Mouse (Mus musculus): ENCODE results near the gene Pik3cb. TPM values are rescaled to one million over a fixed set of nuclear protein-coding genes. Genes with fewer than 3 reads are reported as not detected.

Pik3cb gene
- total and polyA plus RNA-seq, 3 experiments = 2.2 to 7.6 TPM; not detected in 1

- Histone ChIP-seq H3K4me3 (ENCODE audit: control insufficient read depth in 1 of 2, insufficient read depth in 1 of 2, low read depth in 2 of 2, low read length in 2 of 2) (no peak overlapping the region), H3K9me3 (replicated peaks; ENCODE audit: insufficient read depth, low read length) (no peaks in the 10 kb centered on the region), H3K36me3 (ENCODE audit: control insufficient read depth in 1 of 2, insufficient read depth in 2 of 2, low read length in 2 of 2) (peaks cover 0 to 3% of the 10 kb centered on the region in 2 experiments; a peak in 1 of 4 replicates), H3K27me3 (ENCODE audit: control insufficient read depth in 1 of 2, insufficient read depth in 2 of 2, low read length in 2 of 2) (no peaks in the 10 kb centered on the region), H3K27ac (ENCODE audit: control insufficient read depth, low read depth, low read length) (no peak overlapping the region), H3K9ac (ENCODE audit: control insufficient read depth, low read depth, low read length, poor library complexity, severe bottlenecking) (no peak overlapping the region), H3K79me2 (ENCODE audit: control insufficient read depth, insufficient read depth, low read length, poor library complexity) (no peaks in the 10 kb centered on the region), H3K4me1 (ENCODE audit: control insufficient read depth in 1 of 2, insufficient read depth in 2 of 2, low read length in 2 of 2) (no peaks in the 10 kb centered on the region)
- no peak for DNase-seq (ENCODE audit: low read depth, low spot score)
- TF ChIP-seq MEF2A (IDR thresholded peaks at IDR 0.05; ENCODE audit: extremely low read depth, insufficient replicate concordance, low read depth, low read length, poor library complexity, severe bottlenecking) = no peak
- no peak for TF ChIP-seq MAZ (IDR thresholded peaks at IDR 0.05; ENCODE audit: low read depth, low read length)
Measured at GRCm38 (mm10) chr9:99057751-99058150, 82.7 kb downstream of the Pik3cb start.

DNA sequence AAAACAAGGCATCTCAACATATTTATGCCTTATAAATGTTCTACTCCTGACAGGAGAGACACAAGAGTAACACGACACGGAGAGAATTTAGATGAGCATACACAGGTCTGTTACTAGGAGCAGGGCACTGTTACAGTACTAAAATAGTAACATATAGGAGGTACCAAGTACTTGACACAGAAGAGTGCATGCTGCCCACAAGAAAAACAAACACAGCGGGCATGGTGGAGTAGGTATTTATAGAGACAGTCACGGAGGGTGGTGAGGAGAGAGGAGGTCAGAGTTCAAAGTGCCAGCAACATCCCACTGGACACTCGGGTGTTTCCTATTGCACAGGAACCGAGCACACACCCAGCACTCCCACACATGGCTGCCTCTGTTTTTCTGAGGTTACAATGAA, 90.7 kb downstream of the Pik3cb start:
- Histone ChIP-seq H3K4me3 (ENCODE audit: control insufficient read depth in 1 of 2, insufficient read depth in 1 of 2, low read depth in 2 of 2, low read length in 2 of 2) (no peak overlapping the region), H3K27ac (ENCODE audit: control insufficient read depth, low read depth, low read length) (no peak overlapping the region), H3K79me2 (ENCODE audit: control insufficient read depth, insufficient read depth, low read length, poor library complexity) (no peaks in the 10 kb centered on the region), H3K9me3 (replicated peaks; ENCODE audit: insufficient read depth, low read length) (no peaks in the 10 kb centered on the region), H3K9ac (ENCODE audit: control insufficient read depth, low read depth, low read length, poor library complexity, severe bottlenecking) (no peak overlapping the region), H3K27me3 (ENCODE audit: control insufficient read depth in 1 of 2, insufficient read depth in 2 of 2, low read length in 2 of 2) (no peaks in the 10 kb centered on the region), H3K36me3 (ENCODE audit: control insufficient read depth in 1 of 2, insufficient read depth in 2 of 2, low read length in 2 of 2) (no peaks in the 10 kb centered on the region), H3K4me1 (ENCODE audit: control insufficient read depth in 1 of 2, insufficient read depth in 2 of 2, low read length in 2 of 2) (no peaks in the 10 kb centered on the region)
- TF ChIP-seq ZC3H11A (IDR thresholded peaks at IDR 0.05; ENCODE audit: low read depth, low read length) (no peak), MYC (IDR thresholded peaks at IDR 0.05; ENCODE audit: low read depth, low read length) (no peak), MEF2A (IDR thresholded peaks at IDR 0.05; ENCODE audit: extremely low read depth, insufficient replicate concordance, low read depth, low read length, poor library complexity, severe bottlenecking) (no peak), UBTF (IDR thresholded peaks at IDR 0.05; ENCODE audit: borderline replicate concordance, insufficient read depth, low read depth, low read length) (no peak), POLR2A (IDR thresholded peaks at IDR 0.05; ENCODE audit: control insufficient read depth in 1 of 2, insufficient read depth in 1 of 2, low read depth in 1 of 2, low read length in 2 of 2, poor library complexity in 1 of 2) (no peak), ZMIZ1 (IDR thresholded peaks at IDR 0.05; ENCODE audit: low read depth, low read length) (no peak), MAZ (IDR thresholded peaks at IDR 0.05; ENCODE audit: low read depth, low read length) (no peak), ZKSCAN1 (IDR thresholded peaks at IDR 0.05; ENCODE audit: low read depth, low read length) (no peak), HCFC1 (IDR thresholded peaks at IDR 0.05; ENCODE audit: low read depth, low read length) (no peak), NELFE (IDR thresholded peaks at IDR 0.05; ENCODE audit: low read depth, low read length) (no peak), SMC3 (IDR thresholded peaks at IDR 0.05; ENCODE audit: low read depth, low read length) (no peak), TBP (IDR thresholded peaks at IDR 0.05; ENCODE audit: low read depth, low read length) (no peak), MAFK (IDR thresholded peaks at IDR 0.05; ENCODE audit: borderline replicate concordance, low read depth, low read length) (no peak), KAT2A (conservative IDR thresholded peaks at IDR 0.05; ENCODE audit: low read depth, low read length) (no peak), MYB (IDR thresholded peaks at IDR 0.05; ENCODE audit: low read depth, low read length) (no peak), RAD21 (IDR thresholded peaks at IDR 0.05; ENCODE audit: low read depth, low read length) (no peak), TCF12 (IDR thresholded peaks at IDR 0.05; ENCODE audit: low read depth, low read length) (no peak), POLR2AphosphoS2 (IDR thresholded peaks at IDR 0.05; ENCODE audit: low read length) (no peak), CHD2 (IDR thresholded peaks at IDR 0.05; ENCODE audit: low read length) (no peak), GATA1 (IDR thresholded peaks at IDR 0.05; ENCODE audit: low read depth, low read length) (no peak)
- DNase-seq (ENCODE audit: low read depth, low spot score) = no peak

All from MEL (cell line).